Mouse (Mus musculus): Measurements from ENCODE around the gene Ust.

DNA sequence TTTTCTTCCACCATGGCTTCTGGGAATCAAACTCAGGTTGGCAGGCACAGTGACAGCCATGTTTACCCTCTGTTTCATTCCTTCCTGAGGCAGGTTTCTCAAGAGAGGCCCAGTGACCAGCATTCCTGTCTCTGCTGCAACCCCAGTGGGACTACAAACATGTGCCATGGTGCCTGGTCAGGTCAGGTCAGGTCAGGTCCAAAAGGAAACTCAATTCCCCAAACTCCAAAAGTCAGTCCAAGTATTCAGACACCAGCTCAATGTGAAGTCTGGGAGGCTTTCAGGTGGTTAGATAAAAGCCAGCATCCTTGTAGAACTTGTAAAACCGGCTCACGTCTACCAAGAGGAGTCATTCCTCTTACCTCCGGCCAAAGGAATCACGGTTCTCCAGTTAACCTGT is 333.0 kb downstream of the Ust start:
- no peak for TF ChIP-seq CTCF (conservative IDR thresholded peaks at IDR 0.05; ENCODE audit: insufficient read depth, insufficient read length, low read depth, low read length)
- TF ChIP-seq POLR2A (IDR thresholded peaks at IDR 0.05; ENCODE audit: low read depth, low read length), result no peak
